Mouse (Mus musculus): ENCODE measurements around the gene Clcn2. TPM values are rescaled to one million over a fixed set of nuclear protein-coding genes. Genes with fewer than 3 reads are reported as not detected.
A peak's percentile ranks its signal among the peaks of the same experiment; 100 is the strongest.

Gene Clcn2
- total RNA-seq, 2 experiments from 2014 or later = 74.8 to 79.3 TPM

DNA sequence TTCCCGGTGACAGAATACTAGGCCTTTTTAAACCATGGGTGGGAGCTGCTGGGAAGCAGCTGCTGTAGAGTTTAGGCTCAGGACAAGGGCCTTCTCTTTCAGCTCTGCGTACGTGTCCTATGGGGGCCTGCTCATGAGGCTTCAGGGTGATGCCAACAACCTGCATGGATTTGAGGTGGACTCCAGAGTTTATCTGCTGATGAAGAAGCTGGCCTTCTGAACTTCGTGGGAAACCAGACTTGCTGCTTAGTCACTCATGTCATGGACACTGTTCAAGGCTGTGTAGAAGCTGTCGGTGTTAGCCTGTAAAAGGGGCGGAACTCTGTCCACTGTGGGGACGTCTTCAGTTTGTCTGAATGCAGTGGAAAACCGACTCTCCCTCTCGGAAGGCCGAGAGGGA is 4.3 kb upstream of the Clcn2 start:
- DNase-seq (ENCODE audit: extremely low spot score in 1 of 2, low spot score in 2 of 2) = no peak
- H3K27ac ChIP-seq = no peak overlapping the region
- no peak for TF ChIP-seq CTCF (IDR thresholded peaks at IDR 0.05)
- intact Hi-C loops (cut with DNase I) = no loop called here
- H3K4me3 ChIP-seq = no peak overlapping the region

DNA sequence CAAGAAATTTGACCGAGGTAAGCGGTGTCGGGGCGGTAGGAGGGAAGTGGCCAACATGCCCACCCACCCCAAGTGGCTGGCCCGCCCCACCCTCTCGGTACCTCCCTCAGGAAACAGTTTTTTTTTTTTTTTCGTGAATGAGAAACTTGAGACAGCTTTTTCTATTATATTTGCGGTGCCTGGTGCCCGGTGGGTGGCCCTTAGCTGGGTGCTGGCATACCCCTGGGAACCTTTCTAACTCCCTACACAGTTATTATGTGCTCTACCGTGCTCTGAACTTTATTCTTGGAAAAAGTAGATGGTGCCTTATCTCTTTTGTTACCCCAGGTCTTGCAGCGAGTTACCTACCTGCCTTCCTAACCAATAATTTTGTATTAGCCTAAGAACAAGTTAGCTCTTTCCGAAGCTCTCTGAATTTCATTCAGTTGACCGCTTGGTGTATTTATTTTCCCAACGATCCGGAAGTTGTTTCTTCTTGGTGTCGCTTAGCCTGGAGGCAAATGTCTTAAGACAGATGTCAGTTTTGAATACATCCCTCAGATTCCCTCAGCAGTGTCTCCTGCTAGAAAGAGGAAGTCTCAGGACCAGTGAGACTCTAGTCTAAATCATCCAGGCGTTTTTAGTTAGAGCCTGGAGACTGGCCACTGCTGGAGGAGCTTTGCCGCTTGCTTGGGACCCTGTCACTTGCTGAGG is 578 bp upstream of the Clcn2 start:
- Histone ChIP-seq H3K27ac (peak overlapping the region; percentile 72), H3K4me3 (peak overlapping the region; percentile 61)
- no peak for DNase-seq (ENCODE audit: extremely low spot score in 1 of 2, low spot score in 2 of 2)
- intact Hi-C loops (cut with DNase I) = loop anchor here (1.0 to 5.0 kb wide), 4 partner anchors 15 to 474 kb away; partner anchors contain the start of gene Chrd
- no peak for TF ChIP-seq CTCF (IDR thresholded peaks at IDR 0.05)

DNA sequence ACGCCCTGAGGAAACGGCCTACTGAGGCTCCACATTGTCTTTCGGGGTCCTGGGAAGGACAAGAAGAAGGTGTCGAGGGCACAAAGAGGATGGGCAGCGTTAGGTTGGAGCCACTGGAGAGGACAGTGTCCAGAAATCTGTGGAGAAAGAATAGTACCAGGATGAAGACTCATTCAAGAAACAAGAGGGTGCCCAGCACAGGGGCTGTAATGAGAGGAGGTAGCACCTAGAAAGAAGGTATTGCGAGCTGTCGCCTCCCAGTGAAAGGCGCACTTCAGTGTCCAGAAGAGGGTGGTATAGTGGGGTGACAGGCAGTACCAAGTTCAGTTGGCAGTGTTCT is 735 bp downstream of the Clcn2 start:
- H3K4me3 ChIP-seq = peak overlapping the region; percentile 61
- TF ChIP-seq CTCF (IDR thresholded peaks at IDR 0.05) = no peak
- peak overlapping the region; percentile 95 for H3K27ac ChIP-seq
- intact Hi-C loops (cut with DNase I) = loop anchor here (1.0 to 5.0 kb wide), 5 partner anchors 16 to 475 kb away; partner anchors contain the start of gene Chrd
- DNase-seq (ENCODE audit: extremely low spot score in 1 of 2, low spot score in 2 of 2) = peak in 1 of 2 experiments; percentile 36

DNA sequence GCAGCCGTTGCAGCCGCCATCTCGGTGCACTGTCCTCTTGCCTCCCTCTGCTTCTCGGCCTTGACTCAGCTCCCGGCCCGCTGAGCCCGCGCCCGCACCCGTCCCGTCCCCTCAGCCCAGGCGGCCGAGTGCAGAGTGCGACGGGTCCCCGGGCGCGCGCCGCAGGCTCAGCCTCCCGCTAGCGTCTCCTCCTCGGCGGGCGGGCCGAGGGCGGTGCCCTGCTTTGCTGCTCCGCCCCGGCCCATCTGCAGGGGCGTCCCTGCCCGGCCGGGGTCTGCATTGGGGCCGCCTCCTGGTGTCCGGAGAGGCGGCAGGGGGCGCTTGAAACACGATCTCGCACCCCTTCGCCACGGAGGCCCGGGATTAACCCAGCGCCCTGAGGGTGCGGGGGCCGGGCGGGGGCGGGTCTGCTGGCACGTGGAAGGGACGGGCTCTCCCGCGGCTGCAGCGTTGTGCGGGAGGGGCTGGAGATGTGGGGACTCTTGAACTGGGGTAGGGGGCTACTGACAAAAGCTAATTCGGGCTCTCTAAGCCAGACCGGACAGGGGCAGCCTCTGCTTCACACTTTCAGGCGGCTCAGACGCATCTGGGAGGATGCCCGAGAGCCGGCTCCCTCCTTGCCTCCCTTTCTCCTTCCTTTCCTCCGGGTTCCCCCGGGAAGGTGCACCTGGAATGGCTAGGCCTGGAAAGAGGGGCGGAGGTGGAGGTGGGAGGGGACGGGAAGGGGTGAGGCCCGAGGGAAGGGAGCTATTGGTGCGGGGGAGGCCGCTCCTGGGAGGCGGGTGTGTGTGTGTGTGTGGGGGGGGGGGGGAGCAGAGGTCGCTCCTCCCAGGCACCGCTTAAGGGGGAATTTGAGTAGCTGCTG is 1.3 kb downstream of the Clcn2 start:
- intact Hi-C loops (cut with DNase I) = loop anchor here (1.0 to 5.0 kb wide), 4 partner anchors 22 to 476 kb away; no protein-coding TSS in a partner anchor
- TF ChIP-seq CTCF (IDR thresholded peaks at IDR 0.05) = peak; percentile 30
- Histone ChIP-seq H3K4me3 (peak overlapping the region; percentile 61), H3K27ac (peak overlapping the region; percentile 95)
- DNase-seq (ENCODE audit: extremely low spot score in 1 of 2, low spot score in 2 of 2) = peak; percentile 83 to 84

DNA sequence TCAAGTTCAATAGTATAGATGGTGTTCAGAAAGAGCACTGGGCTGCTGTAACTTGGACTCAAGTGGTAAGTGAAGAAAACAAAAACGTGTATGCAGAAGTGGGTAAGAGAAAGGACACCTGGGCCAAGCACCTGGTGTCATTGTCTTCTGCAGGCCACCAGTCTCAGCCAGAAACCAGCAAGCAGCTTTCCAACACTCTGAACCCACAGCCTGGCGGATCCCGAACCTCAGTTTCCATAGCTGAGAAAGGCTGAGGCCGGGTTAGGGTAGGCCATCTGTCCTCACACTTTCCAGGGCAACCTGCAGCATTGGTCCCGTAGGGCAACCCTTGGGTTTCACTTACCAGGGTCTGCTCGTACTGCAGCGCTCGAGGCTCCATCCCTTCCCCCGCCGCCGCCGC is 2.0 kb downstream of the Clcn2 start:
- intact Hi-C loops (cut with DNase I) = loop anchor here (5.0 kb wide), 1 partner anchor 477 kb away; no protein-coding TSS in a partner anchor
- DNase-seq (ENCODE audit: extremely low spot score in 1 of 2, low spot score in 2 of 2) = no peak

DNA sequence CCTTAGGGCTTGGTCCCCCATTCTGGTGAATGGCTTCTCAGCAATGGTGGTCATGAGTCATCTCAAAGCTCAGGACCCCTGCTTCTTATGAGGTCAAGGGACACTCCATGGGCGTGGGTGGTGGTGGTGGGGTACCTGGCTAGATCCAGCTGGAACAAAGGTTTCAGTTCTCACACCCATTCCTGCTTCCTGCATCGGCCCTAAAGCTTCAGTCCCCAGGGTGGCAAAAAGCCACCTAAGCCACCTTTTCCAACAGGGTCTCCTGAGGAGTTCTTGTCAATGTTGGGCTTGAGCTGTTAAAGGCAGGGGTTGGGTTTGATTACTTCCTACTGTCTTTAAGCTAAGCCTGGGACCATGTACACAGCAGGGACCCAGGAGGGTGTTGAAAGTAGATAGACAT is 2.4 kb downstream of the Clcn2 start:
- DNase-seq (ENCODE audit: extremely low spot score in 1 of 2, low spot score in 2 of 2) = no peak
- H3K4me3 ChIP-seq = peak overlapping the region; percentile 61
- intact Hi-C loops (cut with DNase I) = loop anchor here (5.0 kb wide), 1 partner anchor 477 kb away; no protein-coding TSS in a partner anchor
- no peak for TF ChIP-seq CTCF (IDR thresholded peaks at IDR 0.05)
- H3K27ac ChIP-seq = peak overlapping the region; percentile 95

More for the DNA sequence above, 2.0 kb downstream of the Clcn2 start:
- Histone ChIP-seq H3K4me3 (peak overlapping the region; percentile 61), H3K27ac (peak overlapping the region; percentile 95)
- no peak for TF ChIP-seq CTCF (IDR thresholded peaks at IDR 0.05)

GRCm38 (mm10) chr16:20714307-20715080 is 3.1 kb downstream of the Clcn2 start:
- no peak for DNase-seq (ENCODE audit: extremely low spot score in 1 of 2, low spot score in 2 of 2)
- intact Hi-C loops (cut with DNase I) = loop anchor here (5.0 kb wide), 1 partner anchor 478 kb away; no protein-coding TSS in a partner anchor
- H3K27ac ChIP-seq = peak overlapping the region; percentile 95
- peak overlapping the region; percentile 61 for H3K4me3 ChIP-seq
- TF ChIP-seq CTCF (IDR thresholded peaks at IDR 0.05) = no peak

DNA sequence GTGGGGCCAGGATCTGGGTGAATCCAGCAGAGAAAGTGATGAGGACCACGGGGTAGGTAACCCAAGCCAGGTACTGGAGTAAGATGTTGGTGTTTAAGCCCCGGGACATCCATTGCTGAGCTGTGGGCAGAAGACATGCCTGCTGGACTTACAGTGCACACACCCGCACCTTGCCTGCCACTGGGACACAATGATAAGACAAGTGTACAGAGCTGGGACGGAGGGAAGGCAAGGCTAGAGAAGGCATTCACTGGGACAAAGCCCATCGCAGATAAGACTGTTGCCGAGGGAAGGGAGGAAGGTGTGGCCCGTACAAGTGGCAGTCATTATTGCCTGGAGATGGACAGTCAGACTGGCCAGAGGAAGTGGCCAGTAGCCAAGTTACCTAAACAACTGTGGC is 4.7 kb downstream of the Clcn2 start:
- no peak for TF ChIP-seq CTCF (IDR thresholded peaks at IDR 0.05)
- intact Hi-C loops (cut with DNase I) = no loop called here
- no peak for DNase-seq (ENCODE audit: extremely low spot score in 1 of 2, low spot score in 2 of 2)
- Histone ChIP-seq H3K4me3 (no peak overlapping the region), H3K27ac (no peak overlapping the region)

DNA sequence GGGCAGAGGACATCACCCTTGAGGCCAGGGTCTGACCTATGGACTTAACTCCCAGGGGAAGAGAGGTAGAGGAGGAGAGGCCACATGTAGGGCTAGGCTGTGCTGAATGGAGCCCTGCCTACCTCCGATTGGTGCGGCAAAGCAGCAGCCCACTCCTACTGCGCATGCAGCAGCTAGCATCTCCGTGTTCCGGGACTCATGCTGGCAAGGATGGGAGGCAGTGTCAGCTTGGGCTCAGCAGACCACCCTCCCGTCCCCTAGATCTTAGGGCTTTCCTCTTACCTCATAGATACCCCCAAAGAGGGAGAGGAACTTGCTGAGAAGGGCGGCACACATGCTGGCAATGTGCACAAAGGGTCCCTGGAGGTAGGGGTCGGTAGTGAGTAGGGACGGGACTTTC is 5.4 kb downstream of the Clcn2 start:
- no peak for DNase-seq (ENCODE audit: extremely low spot score in 1 of 2, low spot score in 2 of 2)
- Histone ChIP-seq H3K4me3 (no peak overlapping the region), H3K27ac (no peak overlapping the region)
- intact Hi-C loops (cut with DNase I) = no loop called here
- TF ChIP-seq CTCF (IDR thresholded peaks at IDR 0.05) = no peak; the same call in 1 of the 2 replicates

DNA sequence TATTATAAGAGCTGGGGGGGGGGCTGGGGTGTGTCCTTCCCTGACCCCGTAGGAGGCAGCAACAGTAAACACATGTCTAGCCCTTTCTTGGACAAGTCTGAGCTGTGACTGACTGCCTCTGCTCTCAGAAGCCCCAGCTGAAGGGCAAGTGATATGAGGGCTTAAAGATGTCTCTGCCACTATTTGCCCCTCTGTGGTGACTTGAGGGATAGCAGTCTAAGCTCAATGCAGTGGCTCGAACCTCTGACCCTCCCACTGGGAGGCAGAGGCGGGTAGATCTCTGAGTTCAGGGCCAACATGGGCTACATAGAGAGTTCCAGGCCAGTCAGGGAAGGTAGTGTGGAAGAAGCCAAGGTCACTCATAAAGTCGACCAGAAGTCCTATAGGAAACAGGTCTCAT is 6.7 kb downstream of the Clcn2 start:
- Histone ChIP-seq H3K4me3 (no peak overlapping the region), H3K27ac (no peak overlapping the region)
- intact Hi-C loops (cut with DNase I) = no loop called here
- DNase-seq (ENCODE audit: extremely low spot score in 1 of 2, low spot score in 2 of 2) = no peak
- peak; percentile 39 for TF ChIP-seq CTCF (IDR thresholded peaks at IDR 0.05)

DNA sequence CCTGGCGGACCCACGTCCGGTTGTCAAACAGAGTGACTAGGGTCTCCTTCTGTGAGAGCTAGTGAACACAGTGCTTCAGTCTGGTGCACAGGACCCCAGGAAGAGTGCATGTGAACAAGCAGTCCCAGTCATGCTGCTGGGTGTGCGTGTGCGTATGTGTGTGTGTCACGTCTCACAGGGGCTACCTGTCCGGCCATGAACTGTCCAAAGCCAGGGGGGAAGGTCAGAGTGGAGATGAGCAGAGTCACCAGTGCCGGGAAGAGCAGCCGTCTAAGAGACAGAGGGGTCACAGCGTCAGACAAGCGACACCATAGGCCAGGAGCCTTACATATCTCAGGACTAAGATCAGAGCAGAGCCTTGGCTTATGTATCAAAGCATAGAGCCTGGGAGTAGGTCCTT is 7.2 kb downstream of the Clcn2 start:
- intact Hi-C loops (cut with DNase I) = no loop called here
- H3K4me3 ChIP-seq = no peak overlapping the region
- no peak for TF ChIP-seq CTCF (IDR thresholded peaks at IDR 0.05)
- no peak overlapping the region for H3K27ac ChIP-seq
- no peak for DNase-seq (ENCODE audit: extremely low spot score in 1 of 2, low spot score in 2 of 2)
